Mouse (Mus musculus) heart, adult 2 months (tissue): Measurements from ENCODE around the gene Naa50.

ENCODE experiments used
- CTCF ChIP-seq: fragments of 200-600 bp; IDR thresholded peaks from 2 replicates; pipeline ENCODE4 v1.8.1; 2022; ENCODE audit warnings: antibody characterized with exemption, mild to moderate bottlenecking, moderate library complexity
- POLR2A ChIP-seq: fragments of 200-500 bp; IDR thresholded peaks from 2 replicates; pipeline ENCODE4 v1.6.1; 2011; ENCODE audit warnings: mild to moderate bottlenecking, low read depth, low read length, control low read depth; ENCODE audit not compliant: insufficient read depth

GRCm38 (mm10) chr16:44159325-44159724 lies 19.7 kb downstream of the Naa50 start:
- no peak for TF ChIP-seq POLR2A
- TF ChIP-seq CTCF = no peak
